In genomic region chr15:101194951-101195823, GRCm38 (mm10) we compare ENCODE assay signal across 15 mouse cellular contexts. TPM values are rescaled to one million over a fixed set of nuclear protein-coding genes. Genes with fewer than 3 reads are reported as not detected.
DNase-seq lines count a peak whose midpoint lies in the region; ATAC-seq lines count a peak whose summit lies in the region.
"Had no signal": no experiment of that assay in that cellular context is flagged by ENCODE, and none has a peak within 500 bp of the region (broad histone marks: within the 10 kb centered on the region; RNA-seq: fewer than 3 reads in every experiment).

No protein-coding gene starts in this region.

- H3K27me3 ChIP-seq in liver, embryonic 13.5 days = no peaks in the 10 kb centered on the region
- H3K27me3 ChIP-seq in hindbrain, embryonic 16.5 days (replicated peaks; ENCODE audit: control insufficient read depth, insufficient read depth, low read length) = no peaks in the 10 kb centered on the region

- H3K9me3 ChIP-seq in liver, embryonic 13.5 days (replicated peaks) = no peaks in the 10 kb centered on the region
- no peaks in the 10 kb centered on the region for H3K9me3 ChIP-seq in hindbrain, embryonic 16.5 days (ENCODE audit: control insufficient read depth, low read length)

- H3K36me3 ChIP-seq in liver, embryonic 13.5 days = peaks cover 22% of the 10 kb centered on the region
- peaks cover 29% of the 10 kb centered on the region for H3K36me3 ChIP-seq in hindbrain, embryonic 16.5 days (ENCODE audit: control insufficient read depth, insufficient read depth, low read length)
- H3K36me3 ChIP-seq: G1E had no signal

- ATAC-seq in liver, embryonic 13.5 days (ENCODE audit: low read depth) = 0 out of 2 replicates have a peak, but pooled peaks have one; percentile 22
- ATAC-seq in hindbrain, embryonic 16.5 days = no peak
- ATAC-seq: lung, postnatal 0 days had no signal

- WGBS in liver, embryonic 13.5 days (ENCODE audit: insufficient replicate concordance) = 63% methylated on average over 16 of the region's 16 CpGs
- WGBS in hindbrain, embryonic 16.5 days = 87% methylated on average over 16 of the region's 16 CpGs

- H3K4me2 ChIP-seq in liver, embryonic 13.5 days = no peak overlapping the region
- H3K4me2 ChIP-seq in hindbrain, embryonic 16.5 days (ENCODE audit: low read length) = no peak overlapping the region

- H3K4me3 ChIP-seq in liver, embryonic 13.5 days (replicated peaks) = no peak overlapping the region
- H3K4me3 ChIP-seq in hindbrain, embryonic 16.5 days (ENCODE audit: low read length) = no peak overlapping the region
- H3K4me3 ChIP-seq: myocyte had no signal

- DNase-seq in spleen, postnatal 36 days (ENCODE audit: low spot score in 2 of 2) = peak; percentile 25 to 35
- no peak for DNase-seq in spleen, adult 18-20 months
- DNase-seq in kidney, adult 18-20 months = peak; percentile 78
- no peak for DNase-seq in liver, embryonic 13.5 days
- DNase-seq in cerebellum, adult 9-11 months = no peak
- DNase-seq in embryo, embryonic 9.5 days (ENCODE audit: extremely low spot score) = no peak
- DNase-seq in layer of hippocampus, postnatal 10 days (ENCODE audit: low spot score in 2 of 2) = no peak
- DNase-seq: cerebellum, postnatal 25 days; heart, postnatal 4 days; layer of hippocampus, postnatal 36 days; right cerebral cortex, adult 18-20 months had no signal

- H3K4me1 ChIP-seq in liver, embryonic 13.5 days (replicated peaks) = peaks cover 59% of the 10 kb centered on the region
- peaks cover 19% of the 10 kb centered on the region for H3K4me1 ChIP-seq in hindbrain, embryonic 16.5 days (ENCODE audit: control insufficient read depth, insufficient read depth, low read depth, low read length)

- no peak overlapping the region for H3K27ac ChIP-seq in liver, embryonic 13.5 days
- no peak overlapping the region for H3K27ac ChIP-seq in hindbrain, embryonic 16.5 days (ENCODE audit: low read depth, low read length)

- H3K9ac ChIP-seq in liver, embryonic 13.5 days = no peak overlapping the region
- no peak overlapping the region for H3K9ac ChIP-seq in hindbrain, embryonic 16.5 days (ENCODE audit: low read depth, low read length)

RNA-seq across cellular contexts. Expression of gene Acvr1b, which starts 21.3 kb away (rescaled TPM):
- polyA plus RNA-seq in liver, embryonic 13.5 days (2015; fragmentation: Nextera tagmentation; extraction: Ambion mirVana) = 1.0 and 1.6 TPM in 2 replicates
- 22.4 and 24.1 TPM in 2 replicates for polyA plus RNA-seq in hindbrain, embryonic 16.5 days (2015; fragmentation: Nextera tagmentation; extraction: Ambion mirVana)
- 10 to 100 TPM; 78.9 to 79.2 TPM for total RNA-seq in layer of hippocampus, postnatal 10 days (2021)
- polyA plus RNA-seq: G1E had no signal

RNA-seq across cellular contexts. Expression of gene Grasp, which starts 28.8 kb away (rescaled TPM):
- polyA plus RNA-seq in liver, embryonic 13.5 days (2015; fragmentation: Nextera tagmentation; extraction: Ambion mirVana) = 0.29 and 0.44 TPM in 2 replicates
- polyA plus RNA-seq in hindbrain, embryonic 16.5 days (2015; fragmentation: Nextera tagmentation; extraction: Ambion mirVana) = 1.1 and 1.7 TPM in 2 replicates
- 10 to 100 TPM; 33.3 to 35.3 TPM for total RNA-seq in layer of hippocampus, postnatal 10 days (2021)

RNA-seq across cellular contexts. Expression of gene Nr4a1, which starts 58.9 kb away (rescaled TPM):
- 0.43 and 0.56 TPM in 2 replicates for polyA plus RNA-seq in liver, embryonic 13.5 days (2015; fragmentation: Nextera tagmentation; extraction: Ambion mirVana)
- 6.8 and 7.2 TPM in 2 replicates for polyA plus RNA-seq in hindbrain, embryonic 16.5 days (2015; fragmentation: Nextera tagmentation; extraction: Ambion mirVana)
- 10 to 100 TPM; 28.4 to 33.9 TPM for total RNA-seq in layer of hippocampus, postnatal 10 days (2021)
- total RNA-seq: G1E had no signal

Comparison
In these comparisons a context has a peak if more than half of its experiments do, and no peak if none do; other contexts are left out.
1. DNase-seq: peak in spleen, postnatal 36 days (2 of 2) and kidney, adult 18-20 months (single experiment); none in spleen, adult 18-20 months (0 of 2), liver, embryonic 13.5 days (single experiment), cerebellum, adult 9-11 months (single experiment), embryo, embryonic 9.5 days (single experiment) and layer of hippocampus, postnatal 10 days (0 of 2).